ENCODE assay signal across 36 mouse cellular contexts in genomic region chr7:102488161-102488560, GRCm38 (mm10). TPM values are rescaled to one million over a fixed set of nuclear protein-coding genes. Genes with fewer than 3 reads are reported as not detected.
"Had no signal": no experiment of that assay in that cellular context is flagged by ENCODE, and none has a peak within 500 bp of the region (broad histone marks: within the 10 kb centered on the region; RNA-seq: fewer than 3 reads in every experiment).

Gene Olfr544 (minus strand): TSS chr7:102488313.

- H3K4me1 ChIP-seq: heart, embryonic 15.5 days; hindbrain, embryonic 13.5 days; hindbrain, embryonic 15.5 days; kidney, embryonic 15.5 days; limb, embryonic 13.5 days; limb, embryonic 15.5 days had no signal

- DNase-seq: gastrocnemius, adult 2 months; gastrocnemius, postnatal 10 days; gastrocnemius, postnatal 25 days; heart, postnatal 14 days; heart, postnatal 36 days; kidney, adult 11 months; kidney, adult 2 months; kidney, adult 9 months; kidney, postnatal 14 days; kidney, postnatal 36 days; layer of hippocampus, adult 9-11 months; layer of hippocampus, postnatal 36 days; left cerebral cortex, postnatal 4 days had no signal

- H3K27me3 ChIP-seq: heart, embryonic 13.5 days; heart, embryonic 15.5 days; hindbrain, embryonic 13.5 days; hindbrain, embryonic 15.5 days; kidney, embryonic 15.5 days; limb, embryonic 13.5 days; limb, embryonic 15.5 days; liver, embryonic 12.5 days had no signal

- H3K9me3 ChIP-seq: heart, embryonic 13.5 days; heart, embryonic 15.5 days; hindbrain, embryonic 13.5 days; hindbrain, embryonic 15.5 days; kidney, embryonic 15.5 days; limb, embryonic 13.5 days; limb, embryonic 15.5 days; liver, embryonic 12.5 days had no signal

- ATAC-seq: hindbrain, postnatal 0 days; intestine, embryonic 16.5 days; liver, embryonic 12.5 days had no signal

- H3K36me3 ChIP-seq: heart, embryonic 13.5 days; heart, embryonic 15.5 days; hindbrain, embryonic 13.5 days; hindbrain, embryonic 15.5 days; kidney, embryonic 15.5 days; limb, embryonic 13.5 days; limb, embryonic 15.5 days; liver, embryonic 12.5 days had no signal

- H3K4me3 ChIP-seq: gastrocnemius, adult 2 months; heart, embryonic 13.5 days; heart, embryonic 15.5 days; hindbrain, embryonic 13.5 days; hindbrain, embryonic 15.5 days; kidney, embryonic 15.5 days; limb, embryonic 13.5 days; limb, embryonic 15.5 days; liver, embryonic 12.5 days had no signal

RNA-seq across cellular contexts. Expression of gene Olfr544, which starts in this region (rescaled TPM):
- total RNA-seq: gastrocnemius, adult 2 months; gastrocnemius, postnatal 10 days; gastrocnemius, postnatal 25 days; gastrocnemius, postnatal 4 days; heart, adult 18-20 months; heart, postnatal 14 days; heart, postnatal 36 days; hematopoietic stem cell, adult 5-6 weeks; hindbrain, postnatal 0 days; layer of hippocampus, adult 18-20 months; layer of hippocampus, adult 8-10 months; layer of hippocampus, postnatal 14 days; layer of hippocampus, postnatal 36 days; left cerebral cortex, adult 18-20 months; left cerebral cortex, adult 8-10 months; left cerebral cortex, postnatal 10 days; left cerebral cortex, postnatal 25 days; left cerebral cortex, postnatal 4 days; liver, adult 2 months had no signal
- polyA plus RNA-seq: heart, embryonic 13.5 days; heart, postnatal 0 days; intestine, embryonic 16.5 days; kidney, adult 2 months; large intestine, adult 2 months; liver, adult 2 months had no signal
